Mouse (Mus musculus) brown adipose tissue, adult 24 weeks (tissue): Measurements from ENCODE around the gene Lbp. TPM values are rescaled to one million over a fixed set of nuclear protein-coding genes. Genes with fewer than 3 reads are reported as not detected.

ENCODE experiments used
- H3K27ac ChIP-seq: fragments of 200-500 bp; replicated peaks from 2 replicates; pipeline ENCODE4 v1.5.1; 2012; ENCODE audit warnings: low read depth, mild to moderate bottlenecking, low read length
- H3K4me1 ChIP-seq: fragments of 200-500 bp; 2 replicates; pipeline ENCODE4 v1.6.1; 2012; ENCODE audit warnings: low read length, mixed read lengths; ENCODE audit not compliant: control insufficient read depth, insufficient read depth, insufficient read length
- H3K4me3 ChIP-seq: fragments of 200-500 bp; 2 replicates; pipeline ENCODE4 v1.5.1; 2012; ENCODE audit warnings: low read depth, mild to moderate bottlenecking, low read length, moderate library complexity; ENCODE audit not compliant: insufficient read depth
- polyA plus RNA-seq: library from polyadenylated mRNA; stranded (reverse); fragments of >200 nt; gene quantifications from 2 replicates; pipeline ENCODE4 v1.2.4, GENCODE M21; 2012; ENCODE audit not compliant: missing spikeins, insufficient read depth, insufficient read length

Lbp gene
- polyA plus RNA-seq, 1 experiment = 6.6 TPM

GRCm38 (mm10) chr2:158283771-158284170 is 22.5 kb upstream of the Lbp start:
- H3K27ac ChIP-seq = no peak overlapping the region
- H3K4me1 ChIP-seq = no peaks in the 10 kb centered on the region
- H3K4me3 ChIP-seq = no peak overlapping the region

- H3K27ac ChIP-seq = no peak overlapping the region
- no peak overlapping the region for H3K4me3 ChIP-seq
- H3K4me1 ChIP-seq = no peaks in the 10 kb centered on the region
Observed at GRCm38 (mm10) chr2:158284571-158284970, 21.7 kb upstream of the Lbp start.

GRCm38 (mm10) chr2:158285655-158286054 is 20.6 kb upstream of the Lbp start:
- Histone ChIP-seq H3K27ac (no peak overlapping the region), H3K4me3 (no peak overlapping the region)

GRCm38 (mm10) chr2:158295700-158296099 is 10.6 kb upstream of the Lbp start:
- Histone ChIP-seq H3K4me1 (no peaks in the 10 kb centered on the region), H3K27ac (no peak overlapping the region), H3K4me3 (no peak overlapping the region)

More at GRCm38 (mm10) chr2:158285655-158286054, 20.6 kb upstream of the Lbp start:
- H3K4me1 ChIP-seq = no peaks in the 10 kb centered on the region

GRCm38 (mm10) chr2:158299203-158299602 is 7.1 kb upstream of the Lbp start:
- Histone ChIP-seq H3K4me1 (no peaks in the 10 kb centered on the region), H3K27ac (no peak overlapping the region), H3K4me3 (no peak overlapping the region)

- no peaks in the 10 kb centered on the region for H3K4me1 ChIP-seq
- no peak overlapping the region for H3K27ac ChIP-seq
- H3K4me3 ChIP-seq = no peak overlapping the region
Observed at GRCm38 (mm10) chr2:158299731-158300130, 6.6 kb upstream of the Lbp start.

GRCm38 (mm10) chr2:158302807-158303206 is 3.5 kb upstream of the Lbp start:
- Histone ChIP-seq H3K4me3 (no peak overlapping the region), H3K27ac (no peak overlapping the region), H3K4me1 (0 out of 2 replicates have a peak, but pooled peaks cover 5% of the 10 kb centered on the region)

GRCm38 (mm10) chr2:158306696-158307049 is 380 bp downstream of the Lbp start:
- Histone ChIP-seq H3K27ac (0 out of 2 replicates have a peak overlapping the region, but pooled peaks have one; percentile 18), H3K4me3 (peak overlapping the region; percentile 35)

GRCm38 (mm10) chr2:158308276-158308675 is 2.0 kb downstream of the Lbp start:
- Histone ChIP-seq H3K4me3 (no peak overlapping the region), H3K27ac (peak overlapping the region; percentile 17; the same call in 1 of the 2 replicates), H3K4me1 (peaks cover 8% of the 10 kb centered on the region; the same call in 1 of the 2 replicates)

More at GRCm38 (mm10) chr2:158306696-158307049, 380 bp downstream of the Lbp start:
- peaks cover 8% of the 10 kb centered on the region; the same call in 1 of the 2 replicates for H3K4me1 ChIP-seq

GRCm38 (mm10) chr2:158313089-158313488 is 6.8 kb downstream of the Lbp start:
- Histone ChIP-seq H3K4me1 (peaks cover 3% of the 10 kb centered on the region; the same call in 1 of the 2 replicates), H3K4me3 (no peak overlapping the region), H3K27ac (no peak overlapping the region)

GRCm38 (mm10) chr2:158316371-158316770 is 10.1 kb downstream of the Lbp start:
- H3K4me3 ChIP-seq = no peak overlapping the region
- no peak overlapping the region for H3K27ac ChIP-seq
- no peaks in the 10 kb centered on the region for H3K4me1 ChIP-seq

GRCm38 (mm10) chr2:158317026-158317425 is 10.7 kb downstream of the Lbp start:
- no peak overlapping the region for H3K27ac ChIP-seq
- no peak overlapping the region for H3K4me3 ChIP-seq
- no peaks in the 10 kb centered on the region for H3K4me1 ChIP-seq

- Histone ChIP-seq H3K4me3 (no peak overlapping the region), H3K4me1 (no peaks in the 10 kb centered on the region), H3K27ac (no peak overlapping the region)
Observed at GRCm38 (mm10) chr2:158321596-158321995, 15.3 kb downstream of the Lbp start.

- Histone ChIP-seq H3K4me1 (no peaks in the 10 kb centered on the region), H3K4me3 (no peak overlapping the region), H3K27ac (no peak overlapping the region)
Observed at GRCm38 (mm10) chr2:158322845-158323244, 16.6 kb downstream of the Lbp start.

- Histone ChIP-seq H3K27ac (no peak overlapping the region), H3K4me3 (no peak overlapping the region), H3K4me1 (no peaks in the 10 kb centered on the region)
Observed at GRCm38 (mm10) chr2:158324531-158325190, 18.4 kb downstream of the Lbp start.

GRCm38 (mm10) chr2:158325609-158326008 is 19.3 kb downstream of the Lbp start:
- Histone ChIP-seq H3K4me1 (no peaks in the 10 kb centered on the region), H3K27ac (no peak overlapping the region), H3K4me3 (no peak overlapping the region)
